Mouse (Mus musculus): Measurements from ENCODE around the gene Aldh3b1.

DNA sequence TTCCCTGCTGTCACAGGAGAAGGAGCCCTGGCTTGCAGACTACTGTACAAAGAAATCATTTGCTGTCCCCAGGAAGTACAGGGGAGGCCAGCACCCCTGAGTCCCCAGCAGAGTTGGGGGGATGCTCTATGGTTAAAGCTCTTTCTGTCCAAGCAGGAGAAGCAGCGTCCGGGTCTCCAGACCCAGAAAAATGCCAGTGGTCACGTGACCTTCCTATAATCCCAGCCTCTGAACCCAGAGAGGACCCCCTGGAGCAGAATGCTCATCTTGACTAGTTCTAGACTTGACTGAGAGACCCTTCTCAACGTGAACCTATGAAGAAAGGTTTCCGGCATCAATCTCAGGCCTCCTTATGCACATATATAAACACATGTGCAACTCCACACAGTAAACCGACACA is 3.7 kb downstream of the Aldh3b1 start:
- TF ChIP-seq GATA1 (IDR thresholded peaks at IDR 0.05; ENCODE audit: low read length) (no peak), TAL1 (IDR thresholded peaks at IDR 0.05; ENCODE audit: low read length) (no peak)

Measured in erythroblast, embryonic 14.5 days (primary cell).